Mouse (Mus musculus) spleen, adult 2 months (tissue): Measurements from ENCODE around the gene Polr2h.

ENCODE experiments used
- CTCF ChIP-seq: fragments of 200-500 bp; IDR thresholded peaks from 2 replicates; pipeline ENCODE4 v1.5.1; 2011; ENCODE audit warnings: mild to moderate bottlenecking, inconsistent platforms; ENCODE audit not compliant: insufficient read depth, insufficient read length, insufficient replicate concordance; ENCODE audit errors: extremely low read depth
- POLR2A ChIP-seq: fragments of 200-500 bp; IDR thresholded peaks from 2 replicates; pipeline ENCODE4 v1.6.1; 2011; ENCODE audit warnings: low read depth, low read length, inconsistent platforms

DNA sequence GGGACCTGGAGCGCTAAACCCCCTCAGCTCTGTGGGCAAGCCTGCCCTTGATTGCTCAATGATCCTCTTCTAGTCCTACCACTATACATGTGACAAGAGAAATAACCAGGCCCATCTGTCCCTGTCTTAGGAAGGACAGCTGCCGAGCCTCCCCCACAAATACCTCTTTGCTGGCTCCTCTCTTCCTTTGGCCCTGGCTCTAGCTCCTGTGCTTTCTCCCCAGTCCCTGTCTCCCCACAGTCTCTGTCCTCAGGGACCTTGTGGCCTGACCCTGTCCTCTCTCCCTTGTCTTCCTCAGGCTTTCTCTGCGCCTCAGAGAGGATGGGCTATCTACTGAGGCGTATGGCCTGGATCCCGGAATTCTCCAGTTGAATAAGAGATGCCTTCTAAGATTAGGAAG is 14.2 kb downstream of the Polr2h start:
- TF ChIP-seq POLR2A, result no peak
- TF ChIP-seq CTCF, result no peak
